Mouse (Mus musculus) CH12.LX (cell line): ENCODE measurements around the gene Ryk. TPM values are rescaled to one million over a fixed set of nuclear protein-coding genes. Genes with fewer than 3 reads are reported as not detected.

Experiments used
- DNase-seq: peaks from one replicate; pipeline ENCODE4 v3.0.0-alpha.2; 2013; ENCODE audit errors: extremely low read depth
- H3K27ac ChIP-seq: 2 replicates; pipeline ENCODE4 v1.5.1; 2012; ENCODE audit warnings: low read depth, mild to moderate bottlenecking, control low read depth, moderate library complexity; ENCODE audit not compliant: insufficient read depth
- H3K27me3 ChIP-seq: replicated peaks from 2 replicates; pipeline ENCODE3; 2012; ENCODE audit warnings: inconsistent platforms
- H3K36me3 ChIP-seq, 2 experiments: replicated peaks in 1 of 2; 2 replicates each; pipeline versions ENCODE3 to v1.6.1; 2012; ENCODE audit warnings: inconsistent platforms in 1 of 2, low read length in 1 of 2, mild to moderate bottlenecking in 1 of 2, mixed read lengths in 1 of 2, moderate library complexity in 1 of 2; ENCODE audit not compliant: control insufficient read depth in 1 of 2, insufficient read depth in 1 of 2
- H3K4me1 ChIP-seq, 2 experiments: 2 replicates each; pipeline ENCODE4 v1.6.1; 2012; ENCODE audit warnings: inconsistent platforms in 1 of 2, moderate library complexity in 1 of 2; ENCODE audit not compliant: insufficient read depth in 2 of 2, control insufficient read depth in 1 of 2
- H3K4me2 ChIP-seq: 2 replicates; pipeline ENCODE4 v1.6.1; 2012; ENCODE audit warnings: low read depth, mild to moderate bottlenecking, control low read depth; ENCODE audit not compliant: poor library complexity, insufficient read depth, severe bottlenecking
- H3K4me3 ChIP-seq, 3 experiments: fragments of 150-350 bp in 1 of 3; sonication (generic) in 1 of 3; replicated peaks in 1 of 3; 2 replicates each; pipeline versions ENCODE3 to v1.5.1; 2011 to 2012; ENCODE audit warnings: low read depth in 2 of 3, low read length in 2 of 3, mild to moderate bottlenecking in 2 of 3, moderate library complexity in 2 of 3, control low read depth in 1 of 3, improper control_type of control experiment in 1 of 3, inconsistent platforms in 1 of 3, mixed read lengths in 1 of 3; ENCODE audit not compliant: poor library complexity in 1 of 3
- H3K79me2 ChIP-seq: replicated peaks from 2 replicates; pipeline ENCODE4 v1.6.1; 2012; ENCODE audit warnings: mild to moderate bottlenecking, moderate library complexity; ENCODE audit not compliant: control insufficient read depth, poor library complexity, insufficient read depth, severe bottlenecking; ENCODE audit errors: extremely low read depth
- H3K9ac ChIP-seq: 2 replicates; pipeline ENCODE4 v1.6.1; 2012; ENCODE audit warnings: low read depth, mild to moderate bottlenecking, control low read depth, moderate library complexity; ENCODE audit not compliant: insufficient read depth
- H3K9me3 ChIP-seq: replicated peaks from 2 replicates; pipeline ENCODE3; 2012; ENCODE audit warnings: low read length, inconsistent platforms, mixed read lengths
- BHLHE40 ChIP-seq: IDR thresholded peaks from 2 replicates; pipeline ENCODE4 v1.6.1; 2011; ENCODE audit warnings: mild to moderate bottlenecking, low read depth, low read length, improper control_type of control experiment
- CHD2 ChIP-seq: IDR thresholded peaks from 2 replicates; pipeline ENCODE4 v1.6.1; 2011; ENCODE audit warnings: low read length, improper control_type of control experiment
- ELF1 ChIP-seq: IDR thresholded peaks from 2 replicates; pipeline ENCODE4 v1.6.1; 2014; ENCODE audit warnings: low read depth, mild to moderate bottlenecking, inconsistent platforms, low read length, improper control_type of control experiment
- EP300 ChIP-seq: IDR thresholded peaks from 2 replicates; pipeline ENCODE4 v1.6.1; 2011; ENCODE audit warnings: low read length, improper control_type of control experiment
- JUN ChIP-seq: IDR thresholded peaks from 2 replicates; pipeline ENCODE4 v1.6.1; 2011; ENCODE audit warnings: low read depth, mild to moderate bottlenecking, low read length, improper control_type of control experiment, moderate library complexity; ENCODE audit not compliant: insufficient read depth
- MAFK ChIP-seq: IDR thresholded peaks from 2 replicates; pipeline ENCODE4 v1.6.1; 2011; ENCODE audit warnings: low read length, improper control_type of control experiment; ENCODE audit not compliant: insufficient replicate concordance
- MAX ChIP-seq: IDR thresholded peaks from 2 replicates; pipeline ENCODE4 v1.6.1; 2011; ENCODE audit warnings: low read length, improper control_type of control experiment
- MEF2A ChIP-seq: IDR thresholded peaks from 2 replicates; pipeline ENCODE4 v1.6.1; 2014; ENCODE audit warnings: low read depth, mild to moderate bottlenecking, inconsistent platforms, low read length, improper control_type of control experiment, borderline replicate concordance
- MXI1 ChIP-seq: IDR thresholded peaks from 2 replicates; pipeline ENCODE4 v1.6.1; 2011; ENCODE audit warnings: mild to moderate bottlenecking, low read depth, low read length, improper control_type of control experiment
- MYC ChIP-seq: IDR thresholded peaks from 2 replicates; pipeline ENCODE4 v1.6.1; 2011; ENCODE audit warnings: low read depth, mild to moderate bottlenecking, improper control_type of control experiment, low read length
- NRF1 ChIP-seq: IDR thresholded peaks from 2 replicates; pipeline ENCODE4 v1.6.1; 2014; ENCODE audit warnings: low read depth, mild to moderate bottlenecking, inconsistent platforms, low read length, improper control_type of control experiment, moderate library complexity
- PAX5 ChIP-seq: IDR thresholded peaks from 2 replicates; pipeline ENCODE4 v1.6.1; 2012; ENCODE audit warnings: low read length, inconsistent platforms, mixed read lengths
- POLR2A ChIP-seq: IDR thresholded peaks from 2 replicates; pipeline ENCODE4 v1.6.1; 2011; ENCODE audit warnings: low read depth, mild to moderate bottlenecking, improper control_type of control experiment, low read length
- POLR2AphosphoS2 ChIP-seq: IDR thresholded peaks from 2 replicates; pipeline ENCODE4 v1.6.1; 2011; ENCODE audit warnings: low read depth, low read length, improper control_type of control experiment
- SIN3A ChIP-seq: IDR thresholded peaks from 2 replicates; pipeline ENCODE4 v1.6.1; 2012; ENCODE audit warnings: low read length, improper control_type of control experiment, inconsistent platforms
- SMC3 ChIP-seq: IDR thresholded peaks from 2 replicates; pipeline ENCODE4 v1.6.1; 2011; ENCODE audit warnings: low read depth, low read length, improper control_type of control experiment
- TCF12 ChIP-seq: IDR thresholded peaks from 2 replicates; pipeline ENCODE4 v1.6.1; 2014; ENCODE audit warnings: low read depth, mild to moderate bottlenecking, inconsistent platforms, low read length, improper control_type of control experiment
- ZNF384 ChIP-seq: IDR thresholded peaks from 2 replicates; pipeline ENCODE4 v1.6.1; 2012; ENCODE audit warnings: low read depth, low read length, improper control_type of control experiment, inconsistent platforms
- dilution Hi-C: fragments of 300-500 bp; cut with MboI; formaldehyde crosslinking; loops from 2 replicates; pipeline ENCODE4 v1.14.3; 2020; ENCODE audit warnings: low sequenced_read_pairs; ENCODE audit not compliant: extremely low pct_unique_long_range_greater_than_20kb, extremely low pct_ligation_motif_present
- in situ Hi-C: fragments of 300-500 bp; cut with MboI; formaldehyde crosslinking; loops from 3 replicates; pipeline ENCODE4 v1.14.3; 2019; ENCODE audit warnings: low sequenced_read_pairs, low pct_ligation_motif_present, low pct_unique_long_range_greater_than_20kb, mixed read lengths
- polyA plus RNA-seq: library from polyadenylated mRNA; unstranded; fragments of >175 nt; gene quantifications from 2 replicates; pipeline ENCODE4 v1.2.1, GENCODE M21; 2012; ENCODE audit warnings: low read depth; ENCODE audit not compliant: insufficient read length
- total RNA-seq, 2 experiments: library from RNA; depleted of rRNA; stranded (reverse); fragments of 300-350 nt in 1 of 2; fragments of >200 nt in 1 of 2; gene quantifications; 2 replicates each; pipeline ENCODE4 v1.2.3; 2012 to 2014

The Ryk gene
- total and polyA plus RNA-seq, 3 experiments = 12.8 to 27.2 (median 21.4) TPM

DNA sequence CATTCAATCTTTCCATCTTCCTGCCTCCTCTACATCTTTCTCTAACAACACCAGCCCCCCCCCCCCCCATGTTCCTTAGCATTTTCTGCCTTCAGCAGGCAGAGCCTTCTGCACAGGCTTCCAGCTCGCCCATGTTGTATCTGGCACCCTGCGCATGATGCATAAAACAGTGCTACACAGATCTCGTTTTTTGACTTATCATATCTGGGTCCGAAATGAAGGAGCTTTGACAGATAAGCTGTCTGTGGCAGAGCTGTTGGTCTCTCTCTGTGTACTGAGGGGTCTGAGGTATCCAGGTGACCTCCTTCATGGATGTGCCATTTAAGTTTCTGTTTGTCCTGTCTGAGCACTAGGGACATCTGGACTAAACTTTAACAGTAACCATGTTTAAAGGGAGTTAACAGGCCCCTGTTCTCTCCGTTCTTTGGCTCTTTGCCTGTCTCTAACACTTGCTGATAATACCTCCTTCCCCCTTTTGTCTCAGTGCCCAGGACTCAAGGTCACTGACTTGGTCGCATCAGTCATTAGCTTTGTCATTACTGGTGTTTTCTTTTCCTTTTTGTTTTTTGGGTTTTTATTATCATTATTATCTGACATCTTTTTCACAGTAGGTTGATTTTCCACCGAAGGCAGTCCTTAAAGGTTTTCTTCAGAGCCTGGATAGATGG, 26.2 kb downstream of the Ryk start:
- peaks cover 3% of the 10 kb centered on the region for H3K9me3 ChIP-seq
- H3K79me2 ChIP-seq = no peaks in the 10 kb centered on the region
- dilution Hi-C loops = no loop called here
- H3K9ac ChIP-seq = no peak overlapping the region
- H3K4me1 ChIP-seq = peaks cover 3 to 21% of the 10 kb centered on the region in 2 experiments; a peak in 3 of 4 replicates
- H3K4me3 ChIP-seq = no peak overlapping the region
- no peaks in the 10 kb centered on the region for H3K27me3 ChIP-seq
- DNase-seq = no peak
- no peak for TF ChIP-seq JUN
- no peak for TF ChIP-seq BHLHE40
- TF ChIP-seq NRF1 = no peak
- TF ChIP-seq POLR2A = no peak
- no peak for TF ChIP-seq SMC3
- TF ChIP-seq PAX5 = no peak
- TF ChIP-seq ELF1 = no peak
- no peak for TF ChIP-seq MAX
- no peak for TF ChIP-seq MYC
- no peak for TF ChIP-seq EP300
- no peak for TF ChIP-seq MAFK
- no peak for TF ChIP-seq TCF12
- TF ChIP-seq POLR2AphosphoS2 = no peak
- TF ChIP-seq MEF2A = no peak
- TF ChIP-seq CHD2 = no peak
- TF ChIP-seq SIN3A = no peak
- peaks cover 0 to 43% of the 10 kb centered on the region in 2 experiments for H3K36me3 ChIP-seq
- in situ Hi-C loops = loop anchor here (10.0 kb wide), 1 partner anchor 66 kb away; no protein-coding TSS in a partner anchor
- no peak overlapping the region for H3K4me2 ChIP-seq
- no peak overlapping the region for H3K27ac ChIP-seq

DNA sequence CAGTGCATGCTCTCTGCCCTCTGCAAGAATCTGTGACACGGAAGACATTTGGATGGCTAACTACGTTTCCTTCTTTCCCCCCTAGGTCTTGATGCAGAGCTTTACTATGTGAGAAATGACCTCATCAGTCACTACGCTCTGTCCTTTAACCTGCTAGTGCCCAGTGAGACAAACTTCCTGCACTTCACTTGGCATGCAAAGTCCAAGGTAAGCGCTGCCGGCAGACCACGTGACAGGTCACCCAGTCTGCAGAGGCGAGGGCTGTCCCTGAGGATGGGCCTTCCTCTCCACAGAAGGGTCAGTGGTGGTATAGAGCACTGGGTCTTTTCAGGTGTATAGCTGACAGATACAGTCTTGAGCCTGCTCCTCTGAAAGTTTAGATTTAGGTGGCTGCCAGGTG, 27.1 kb downstream of the Ryk start:
- no peak overlapping the region for H3K4me2 ChIP-seq
- H3K27me3 ChIP-seq = no peaks in the 10 kb centered on the region
- in situ Hi-C loops = loop anchor here (10.0 kb wide), 1 partner anchor 67 kb away; no protein-coding TSS in a partner anchor
- H3K4me3 ChIP-seq = no peak overlapping the region
- H3K4me1 ChIP-seq = peaks cover 3 to 21% of the 10 kb centered on the region in 2 experiments; a peak in 3 of 4 replicates
- H3K27ac ChIP-seq = no peak overlapping the region
- TF ChIP-seq MXI1 = no peak
- TF ChIP-seq ZNF384 = no peak
- TF ChIP-seq MAX = no peak
- no peak for TF ChIP-seq EP300
- no peak for TF ChIP-seq MAFK
- TF ChIP-seq, all 38 proteins: peak for 0
- Histone ChIP-seq H3K9ac (no peak overlapping the region), H3K79me2 (no peaks in the 10 kb centered on the region), H3K9me3 (no peaks in the 10 kb centered on the region), H3K36me3 (peaks cover 0 to 45% of the 10 kb centered on the region in 2 experiments)
- DNase-seq = no peak
- dilution Hi-C loops = no loop called here
